Mouse (Mus musculus) frontal cortex, postnatal 14 days (tissue): Measurements from ENCODE around the gene Aqr.

Experiments used
- DNase-seq, 2 experiments: peaks; one replicate each; pipeline ENCODE4 v3.0.0; 2022; ENCODE audit warnings: low spot score in 2 of 2

The Aqr gene

GRCm38 (mm10) chr2:114064004-114064403 is 122.8 kb downstream of the Aqr start:
- no peak for DNase-seq

- DNase-seq: no peak
Observed at GRCm38 (mm10) chr2:114060071-114060591, 126.7 kb downstream of the Aqr start.

GRCm38 (mm10) chr2:114059608-114060007 is 127.2 kb downstream of the Aqr start:
- no peak for DNase-seq

DNA sequence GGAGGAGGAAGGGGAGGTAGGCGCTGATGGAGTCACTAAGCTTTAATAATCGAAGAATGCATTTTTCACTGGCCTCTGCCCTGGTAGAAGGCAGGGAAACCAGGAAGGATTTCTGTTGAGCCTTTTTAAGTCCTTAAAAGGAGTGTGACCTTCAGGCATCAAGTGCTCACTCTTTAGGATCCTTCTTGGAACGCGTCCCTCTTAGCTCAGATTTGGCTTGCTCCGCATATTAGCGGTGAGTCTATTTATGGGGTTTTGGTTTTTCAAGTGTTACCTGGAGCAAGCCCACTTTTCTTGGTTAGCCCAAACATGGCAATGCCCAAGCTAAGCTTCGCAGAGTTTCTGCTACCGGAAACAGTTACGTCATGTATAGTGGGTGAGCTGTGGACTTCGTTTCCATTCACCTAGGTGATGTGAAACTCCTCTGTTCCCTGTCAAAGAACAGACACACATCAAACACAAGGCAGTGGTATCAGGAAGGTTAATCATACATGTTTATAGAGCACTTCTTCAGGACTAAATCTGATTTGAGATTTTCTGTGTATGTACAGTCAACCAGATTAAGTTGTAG is 128.5 kb downstream of the Aqr start:
- no peak for DNase-seq

- DNase-seq: no peak
Observed at GRCm38 (mm10) chr2:114057303-114057853, 129.4 kb downstream of the Aqr start.

GRCm38 (mm10) chr2:114054129-114054528 is 132.7 kb downstream of the Aqr start:
- no peak for DNase-seq

DNA sequence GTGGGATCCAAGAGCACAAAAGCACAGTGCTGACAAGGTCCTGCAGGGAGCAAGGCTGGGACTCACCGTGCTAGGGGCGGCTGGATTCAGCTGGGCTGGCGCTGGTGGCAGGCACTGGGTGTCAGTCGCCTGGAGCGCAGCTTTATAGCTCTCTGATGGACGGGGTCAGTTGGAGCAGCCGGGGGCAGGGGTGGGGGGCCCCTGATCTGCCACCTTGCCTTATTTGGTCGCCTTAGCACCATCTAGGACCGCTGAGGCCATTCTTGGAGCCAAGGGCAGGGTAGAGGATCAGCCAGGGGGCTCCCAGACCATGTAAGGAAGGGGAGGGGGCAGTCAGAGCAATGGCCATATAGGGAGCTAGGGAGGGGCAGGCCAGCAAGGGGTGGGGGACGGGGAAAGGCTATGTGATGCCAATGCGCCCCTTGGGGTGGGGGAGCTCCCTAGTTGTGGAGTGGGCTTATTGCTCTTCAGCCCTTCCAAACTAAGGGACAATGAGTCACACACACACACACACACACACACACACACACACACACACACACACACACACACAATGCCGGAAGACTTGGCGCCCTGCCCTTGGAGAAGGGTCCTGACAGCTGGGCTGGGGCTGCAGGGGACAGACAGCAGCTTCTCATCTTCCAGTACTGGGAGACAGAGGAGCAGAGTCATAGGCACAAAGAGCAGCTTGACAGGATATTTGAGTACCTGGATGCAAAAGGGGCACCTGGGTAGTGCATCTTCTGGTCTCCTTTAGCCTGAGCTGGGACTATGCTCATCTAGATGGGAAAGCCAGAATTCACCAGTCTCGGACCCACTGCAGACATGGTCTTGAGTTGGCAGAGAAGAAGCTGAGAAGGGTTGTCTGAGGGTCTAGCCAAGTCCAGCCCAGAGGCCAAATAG is 133.9 kb downstream of the Aqr start, which contains the start of gene Actc1:
Gene Actc1 (minus strand): TSS at position 853 of the 903 bp plus-strand sequence.
- DNase-seq: no peak

- no peak for DNase-seq
Observed at GRCm38 (mm10) chr2:114051871-114052241, 135.0 kb downstream of the Aqr start.
